Mouse (Mus musculus): ENCODE results near the gene Elmod3. TPM values are rescaled to one million over a fixed set of nuclear protein-coding genes. Genes with fewer than 3 reads are reported as not detected.

Elmod3 gene
- 10.4 and 13.6 TPM in 2 replicates for polyA plus RNA-seq (2012; rRNA removed)

GRCm38 (mm10) chr6:72597956-72598753, at the start of gene Elmod3, which contains the start of gene Retsat:
Gene Elmod3, minus strand, starts transcription at chr6:72598413.
Gene Retsat, plus strand, starts transcription at chr6:72598475.

DNA sequence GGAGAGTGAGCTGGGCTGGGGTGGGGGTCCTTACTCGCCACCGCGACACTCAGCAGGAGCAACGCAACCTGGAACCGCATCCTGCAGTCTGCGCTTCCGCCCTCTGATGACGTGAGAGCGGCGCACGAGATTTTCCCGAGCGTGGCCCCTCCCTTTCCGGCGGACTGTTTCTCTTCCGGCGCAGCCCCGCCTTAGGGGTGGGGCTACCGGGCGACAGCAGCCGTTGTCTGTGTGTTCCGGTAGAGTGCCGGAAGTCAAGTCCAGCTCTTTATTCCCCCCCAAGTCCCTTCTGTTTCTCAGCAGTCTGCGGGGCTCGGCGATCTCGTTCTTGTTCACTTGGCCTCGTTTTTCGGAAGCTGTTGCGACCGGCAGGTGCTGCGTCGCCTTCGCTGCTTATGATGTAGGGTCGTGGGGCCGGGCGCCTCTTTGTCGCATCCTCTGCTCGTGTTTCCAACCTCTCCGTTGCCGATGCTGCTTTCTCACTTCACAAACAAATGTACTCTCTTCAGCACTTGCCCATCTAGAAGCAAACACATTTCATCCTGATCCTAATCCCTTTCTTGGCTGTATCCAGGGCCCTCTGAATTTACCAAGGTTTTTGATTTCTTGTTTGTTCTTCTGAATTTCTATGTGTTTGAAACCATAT, 18.6 kb upstream of the Elmod3 start, which contains the start of gene Tgoln1:
Gene Tgoln1 (minus strand): TSS at position 358 of the 646 bp plus-strand sequence.

DNA sequence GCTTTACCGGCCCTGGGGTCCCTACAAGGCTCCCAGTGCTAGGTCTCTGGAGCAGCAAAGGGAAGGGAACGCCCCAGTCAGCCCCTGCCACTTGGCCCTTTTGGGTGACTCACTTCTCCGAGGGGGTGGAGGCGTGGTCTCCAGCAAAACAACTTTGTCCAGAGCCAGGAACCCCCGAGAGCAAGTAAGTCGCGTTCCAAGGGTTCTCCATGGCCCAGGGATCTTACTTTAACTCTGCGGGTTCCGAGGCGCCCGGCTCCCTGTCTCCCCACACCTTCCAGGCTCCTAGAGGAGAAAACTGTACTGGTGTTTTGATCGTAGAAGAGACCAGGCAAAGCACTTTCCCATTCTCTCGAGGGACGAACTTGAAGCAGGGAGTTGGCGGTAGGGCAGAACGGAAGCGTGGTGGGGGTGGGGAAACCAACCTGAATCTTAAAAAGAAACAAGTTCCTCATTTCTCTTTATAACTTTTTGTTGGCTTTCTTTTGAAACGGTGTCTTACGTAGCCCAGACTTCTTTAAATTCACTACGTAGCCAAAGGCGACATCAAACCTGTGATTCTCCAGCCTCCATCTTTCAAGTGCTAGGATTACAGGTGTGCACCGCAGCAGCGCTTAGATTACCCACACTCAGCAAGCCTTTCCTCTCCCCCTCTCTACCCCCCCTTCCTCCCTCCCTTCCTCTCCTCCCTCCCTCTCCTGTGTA, 53.8 kb downstream of the Elmod3 start, which contains the start of gene Capg:
Gene Capg (plus strand): TSS at position 109 of the 705 bp plus-strand sequence.

DNA sequence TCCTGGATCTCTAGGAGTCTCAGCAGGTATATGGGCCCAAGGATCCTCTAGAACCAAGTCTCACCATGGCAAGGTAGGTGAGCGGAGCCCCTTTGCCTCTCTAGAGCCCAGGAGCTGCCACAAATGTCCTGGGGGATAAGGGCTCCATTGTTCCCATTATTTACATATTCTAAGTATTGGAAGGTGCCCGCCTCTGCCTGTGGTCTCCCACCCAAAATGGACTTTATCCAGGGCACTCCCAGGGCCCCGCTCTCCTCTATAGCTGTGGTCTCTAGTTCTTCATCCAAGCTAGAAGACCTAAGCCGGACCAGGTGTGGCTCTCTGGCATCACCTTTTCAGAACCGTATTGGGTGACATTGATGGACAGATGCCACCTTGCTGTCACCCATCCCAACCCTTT, 76.6 kb downstream of the Elmod3 start, which contains the start of gene Sh2d6:
Gene Sh2d6 (minus strand): TSS at position 101 of the 400 bp plus-strand sequence.

Other genes with a start within 250 kb of the Elmod3 start
- 19.6 and 25.2 TPM in 2 replicates for gene Tmem150a, start 243.0 kb downstream of the Elmod3 start, polyA plus RNA-seq (2012; rRNA removed)
- 55.8 and 57.9 TPM in 2 replicates for gene Rnf181, start 231.5 kb downstream of the Elmod3 start, polyA plus RNA-seq (2012; rRNA removed)
- 5.0 and 6.7 TPM in 2 replicates for gene Vamp5, start 217.9 kb downstream of the Elmod3 start, polyA plus RNA-seq (2012; rRNA removed)
- gene Vamp8, start 207.7 kb downstream of the Elmod3 start, polyA plus RNA-seq (2012; rRNA removed), result 166 and 182 TPM in 2 replicates
- gene Ggcx, start 184.1 kb downstream of the Elmod3 start, polyA plus RNA-seq (2012; rRNA removed), result 7.0 and 12.0 TPM in 2 replicates
- 26.1 and 41.4 TPM in 2 replicates for gene Mat2a, start 158.9 kb downstream of the Elmod3 start, polyA plus RNA-seq (2012; rRNA removed)
- gene Sh2d6, start 76.7 kb downstream of the Elmod3 start, polyA plus RNA-seq (2012; rRNA removed), result 7.5 and 9.6 TPM in 2 replicates
- 48.9 and 58.5 TPM in 2 replicates for gene Capg, start 54.0 kb downstream of the Elmod3 start, polyA plus RNA-seq (2012; rRNA removed)
- 40.4 and 45.0 TPM in 2 replicates for gene Retsat, start 62 bp upstream of the Elmod3 start, polyA plus RNA-seq (2012; rRNA removed)
- 11.2 and 15.6 TPM in 2 replicates for gene Tgoln1, start 18.6 kb upstream of the Elmod3 start, polyA plus RNA-seq (2012; rRNA removed)
- 12.2 and 12.8 TPM in 2 replicates for gene Tcf7l1, start 190.8 kb upstream of the Elmod3 start, polyA plus RNA-seq (2012; rRNA removed)

Measured in stomach, adult 2 months (tissue).